Mouse (Mus musculus): ENCODE measurements at regions not wholly inside any gene's neighbourhood (a gene's known extent, or its start where the extent isn't known, plus 50 kb on each side); places are given as distances from the start of the nearest gene placed in this dataset.

DNA sequence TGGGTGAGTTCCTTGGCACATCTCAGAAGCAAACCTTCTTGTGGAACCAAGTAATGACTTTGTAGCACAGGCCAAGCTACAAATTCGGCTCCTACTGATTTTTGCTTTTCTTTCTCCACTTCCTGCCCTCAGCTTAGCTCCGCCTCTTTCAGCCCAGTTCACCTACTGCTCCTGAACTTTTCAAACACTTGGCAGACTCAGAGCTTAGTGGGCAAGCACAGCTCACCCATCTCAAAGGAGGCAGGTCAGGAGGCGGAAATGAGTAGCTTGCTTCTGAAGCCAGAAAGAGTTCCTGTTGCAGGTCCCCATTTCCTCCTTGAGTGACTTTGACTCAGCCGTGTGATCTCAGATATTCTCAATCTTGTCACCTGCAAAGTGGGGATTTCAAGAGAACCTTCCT lies 208.5 kb upstream of the Irx3 start:
- Histone ChIP-seq H3K4me1 (ENCODE audit: control insufficient read depth, insufficient read depth, low read depth, low read length) (no peaks in the 10 kb centered on the region), H3K36me3 (ENCODE audit: control insufficient read depth, insufficient read depth, low read length) (no peaks in the 10 kb centered on the region), H3K27me3 (replicated peaks; ENCODE audit: control insufficient read depth, insufficient read depth, low read length) (no peaks in the 10 kb centered on the region), H3K27ac (ENCODE audit: low read depth, low read length) (no peak overlapping the region), H3K4me3 (ENCODE audit: low read length) (no peak overlapping the region), H3K9me3 (ENCODE audit: control insufficient read depth, low read length) (no peaks in the 10 kb centered on the region), H3K9ac (ENCODE audit: low read depth, low read length) (no peak overlapping the region), H3K4me2 (ENCODE audit: low read length) (no peak overlapping the region)
- no peak for ATAC-seq
- 84% methylated on average over 4 of the region's 4 CpGs for WGBS

GRCm38 (mm10) chr8:92008616-92009610 lies 207.0 kb upstream of the Irx3 start:
- Histone ChIP-seq H3K9me3 (ENCODE audit: control insufficient read depth, low read length) (no peaks in the 10 kb centered on the region), H3K4me2 (ENCODE audit: low read length) (no peak overlapping the region), H3K27ac (ENCODE audit: low read depth, low read length) (no peak overlapping the region), H3K4me3 (ENCODE audit: low read length) (no peak overlapping the region), H3K9ac (ENCODE audit: low read depth, low read length) (no peak overlapping the region), H3K27me3 (replicated peaks; ENCODE audit: control insufficient read depth, insufficient read depth, low read length) (no peaks in the 10 kb centered on the region), H3K4me1 (ENCODE audit: control insufficient read depth, insufficient read depth, low read depth, low read length) (no peaks in the 10 kb centered on the region), H3K36me3 (ENCODE audit: control insufficient read depth, insufficient read depth, low read length) (no peaks in the 10 kb centered on the region)
- 48% methylated on average over 14 of the region's 14 CpGs for WGBS
- ATAC-seq, result no peak

GRCm38 (mm10) chr8:92005091-92005490 lies 203.2 kb upstream of the Irx3 start:
- 93% methylated on average over 2 of the region's 2 CpGs for WGBS
- Histone ChIP-seq H3K36me3 (ENCODE audit: control insufficient read depth, insufficient read depth, low read length) (no peaks in the 10 kb centered on the region), H3K4me2 (ENCODE audit: low read length) (no peak overlapping the region), H3K27ac (ENCODE audit: low read depth, low read length) (no peak overlapping the region), H3K4me3 (ENCODE audit: low read length) (no peak overlapping the region), H3K9me3 (ENCODE audit: control insufficient read depth, low read length) (no peaks in the 10 kb centered on the region), H3K27me3 (replicated peaks; ENCODE audit: control insufficient read depth, insufficient read depth, low read length) (no peaks in the 10 kb centered on the region), H3K4me1 (ENCODE audit: control insufficient read depth, insufficient read depth, low read depth, low read length) (no peaks in the 10 kb centered on the region), H3K9ac (ENCODE audit: low read depth, low read length) (no peak overlapping the region)
- ATAC-seq, result no peak

DNA sequence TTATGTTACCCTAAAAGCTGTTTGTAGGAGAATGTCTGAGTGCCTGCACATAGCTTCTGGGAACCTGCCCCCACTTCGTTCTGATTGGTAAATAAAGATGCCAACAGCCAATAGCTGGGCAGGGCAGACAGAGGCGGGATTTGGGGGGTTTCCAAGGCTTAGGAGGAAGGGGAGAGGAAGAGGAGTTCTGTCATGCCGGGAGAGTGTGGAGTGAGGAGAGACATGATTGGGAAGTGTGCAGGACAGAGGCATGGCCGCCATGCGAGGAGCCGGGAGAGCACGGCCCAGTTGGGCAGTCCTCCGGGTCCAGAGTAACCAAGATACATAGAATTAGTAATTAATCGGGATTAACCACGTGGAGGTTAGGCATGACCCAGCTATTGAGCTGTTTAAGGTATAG lies 202.7 kb upstream of the Irx3 start:
- no peak overlapping the region for H3K27ac ChIP-seq (ENCODE audit: low read depth, low read length)
- H3K27me3 ChIP-seq (replicated peaks; ENCODE audit: control insufficient read depth, insufficient read depth, low read length), result no peaks in the 10 kb centered on the region
- H3K4me1 ChIP-seq (ENCODE audit: control insufficient read depth, insufficient read depth, low read depth, low read length), result no peaks in the 10 kb centered on the region
- no peak for ATAC-seq
- no peaks in the 10 kb centered on the region for H3K36me3 ChIP-seq (ENCODE audit: control insufficient read depth, insufficient read depth, low read length)
- no peak overlapping the region for H3K9ac ChIP-seq (ENCODE audit: low read depth, low read length)
- H3K4me3 ChIP-seq (ENCODE audit: low read length), result no peak overlapping the region
- H3K9me3 ChIP-seq (ENCODE audit: control insufficient read depth, low read length), result no peaks in the 10 kb centered on the region
- 76% methylated on average over 10 of the region's 10 CpGs for WGBS
- H3K4me2 ChIP-seq (ENCODE audit: low read length), result no peak overlapping the region

GRCm38 (mm10) chr8:92000368-92000767 lies 198.5 kb upstream of the Irx3 start:
- H3K4me2 ChIP-seq (ENCODE audit: low read length), result no peak overlapping the region
- H3K4me3 ChIP-seq (ENCODE audit: low read length), result no peak overlapping the region
- no peak overlapping the region for H3K9ac ChIP-seq (ENCODE audit: low read depth, low read length)
- WGBS, result 90% methylated on average over 1 of the region's 1 CpGs
- no peak for ATAC-seq
- no peaks in the 10 kb centered on the region for H3K36me3 ChIP-seq (ENCODE audit: control insufficient read depth, insufficient read depth, low read length)
- H3K27me3 ChIP-seq (replicated peaks; ENCODE audit: control insufficient read depth, insufficient read depth, low read length), result no peaks in the 10 kb centered on the region
- H3K27ac ChIP-seq (ENCODE audit: low read depth, low read length), result no peak overlapping the region
- peaks cover 2% of the 10 kb centered on the region; the same call in 1 of the 2 replicates for H3K9me3 ChIP-seq (ENCODE audit: control insufficient read depth, low read length)
- H3K4me1 ChIP-seq (ENCODE audit: control insufficient read depth, insufficient read depth, low read depth, low read length), result peaks cover 11% of the 10 kb centered on the region

DNA sequence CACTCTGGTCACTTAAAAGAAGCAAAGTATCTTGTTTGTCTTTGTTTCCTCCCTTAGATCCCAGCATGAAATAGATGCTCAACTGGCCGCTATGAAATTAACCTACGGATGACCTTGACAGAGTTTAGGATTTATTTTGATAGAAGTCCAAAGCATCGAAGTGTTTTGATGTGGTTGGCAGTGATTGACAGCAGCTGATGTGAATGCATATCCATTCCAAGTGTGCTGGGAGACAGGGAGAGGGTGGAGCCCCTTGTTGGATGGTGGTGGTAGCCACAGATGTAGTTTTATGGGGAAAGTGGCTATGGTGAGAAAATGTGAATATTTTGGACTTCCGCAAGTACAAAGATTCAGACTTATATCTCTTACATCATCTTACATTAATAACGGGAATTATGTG lies 197.8 kb upstream of the Irx3 start:
- no peak overlapping the region for H3K4me2 ChIP-seq (ENCODE audit: low read length)
- no peaks in the 10 kb centered on the region for H3K27me3 ChIP-seq (replicated peaks; ENCODE audit: control insufficient read depth, insufficient read depth, low read length)
- H3K4me1 ChIP-seq (ENCODE audit: control insufficient read depth, insufficient read depth, low read depth, low read length), result peaks cover 11% of the 10 kb centered on the region
- H3K27ac ChIP-seq (ENCODE audit: low read depth, low read length), result no peak overlapping the region
- H3K36me3 ChIP-seq (ENCODE audit: control insufficient read depth, insufficient read depth, low read length), result no peaks in the 10 kb centered on the region
- H3K9ac ChIP-seq (ENCODE audit: low read depth, low read length), result no peak overlapping the region
- peaks cover 2% of the 10 kb centered on the region; the same call in 1 of the 2 replicates for H3K9me3 ChIP-seq (ENCODE audit: control insufficient read depth, low read length)
- ATAC-seq, result no peak
- WGBS, result 84% methylated on average over 5 of the region's 5 CpGs
- no peak overlapping the region for H3K4me3 ChIP-seq (ENCODE audit: low read length)

DNA sequence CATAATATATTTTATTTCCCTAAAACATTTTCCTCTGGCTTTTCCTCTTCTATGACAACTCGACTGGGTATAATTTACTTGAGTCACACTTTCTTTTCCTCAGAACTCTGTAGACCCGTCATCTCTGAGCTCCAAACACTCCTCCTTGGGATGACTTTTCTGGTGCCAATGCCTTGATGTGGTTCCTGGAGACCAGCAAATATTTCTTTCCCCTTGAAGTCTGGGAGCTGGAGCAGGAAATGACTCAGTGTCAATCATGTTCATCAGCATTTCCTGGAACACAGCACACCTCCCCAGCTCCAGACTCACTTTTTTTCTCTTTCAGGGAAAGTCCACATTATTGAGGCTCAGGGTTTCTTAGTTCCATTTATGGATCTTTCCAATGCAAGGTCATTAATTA lies 197.3 kb upstream of the Irx3 start:
- H3K4me2 ChIP-seq (ENCODE audit: low read length), result no peak overlapping the region
- no peak overlapping the region for H3K9ac ChIP-seq (ENCODE audit: low read depth, low read length)
- ATAC-seq, result no peak
- no peak overlapping the region for H3K4me3 ChIP-seq (ENCODE audit: low read length)
- peaks cover 11% of the 10 kb centered on the region for H3K4me1 ChIP-seq (ENCODE audit: control insufficient read depth, insufficient read depth, low read depth, low read length)
- H3K9me3 ChIP-seq (ENCODE audit: control insufficient read depth, low read length), result peaks cover 2% of the 10 kb centered on the region; the same call in 1 of the 2 replicates
- WGBS, result 94% methylated on average over 2 of the region's 2 CpGs
- peaks cover 2% of the 10 kb centered on the region; the same call in 1 of the 2 replicates for H3K27me3 ChIP-seq (replicated peaks; ENCODE audit: control insufficient read depth, insufficient read depth, low read length)
- no peaks in the 10 kb centered on the region for H3K36me3 ChIP-seq (ENCODE audit: control insufficient read depth, insufficient read depth, low read length)
- no peak overlapping the region for H3K27ac ChIP-seq (ENCODE audit: low read depth, low read length)

GRCm38 (mm10) chr8:91997892-91998189 lies 196.0 kb upstream of the Irx3 start:
- H3K36me3 ChIP-seq (ENCODE audit: control insufficient read depth, insufficient read depth, low read length), result no peaks in the 10 kb centered on the region
- H3K4me2 ChIP-seq (ENCODE audit: low read length), result no peak overlapping the region
- H3K4me3 ChIP-seq (ENCODE audit: low read length), result no peak overlapping the region
- H3K9ac ChIP-seq (ENCODE audit: low read depth, low read length), result no peak overlapping the region
- no peak for ATAC-seq
- H3K27ac ChIP-seq (ENCODE audit: low read depth, low read length), result no peak overlapping the region
- peaks cover 2% of the 10 kb centered on the region; the same call in 1 of the 2 replicates for H3K27me3 ChIP-seq (replicated peaks; ENCODE audit: control insufficient read depth, insufficient read depth, low read length)
- peaks cover 13% of the 10 kb centered on the region for H3K4me1 ChIP-seq (ENCODE audit: control insufficient read depth, insufficient read depth, low read depth, low read length)
- H3K9me3 ChIP-seq (ENCODE audit: control insufficient read depth, low read length), result peaks cover 2% of the 10 kb centered on the region; the same call in 1 of the 2 replicates

DNA sequence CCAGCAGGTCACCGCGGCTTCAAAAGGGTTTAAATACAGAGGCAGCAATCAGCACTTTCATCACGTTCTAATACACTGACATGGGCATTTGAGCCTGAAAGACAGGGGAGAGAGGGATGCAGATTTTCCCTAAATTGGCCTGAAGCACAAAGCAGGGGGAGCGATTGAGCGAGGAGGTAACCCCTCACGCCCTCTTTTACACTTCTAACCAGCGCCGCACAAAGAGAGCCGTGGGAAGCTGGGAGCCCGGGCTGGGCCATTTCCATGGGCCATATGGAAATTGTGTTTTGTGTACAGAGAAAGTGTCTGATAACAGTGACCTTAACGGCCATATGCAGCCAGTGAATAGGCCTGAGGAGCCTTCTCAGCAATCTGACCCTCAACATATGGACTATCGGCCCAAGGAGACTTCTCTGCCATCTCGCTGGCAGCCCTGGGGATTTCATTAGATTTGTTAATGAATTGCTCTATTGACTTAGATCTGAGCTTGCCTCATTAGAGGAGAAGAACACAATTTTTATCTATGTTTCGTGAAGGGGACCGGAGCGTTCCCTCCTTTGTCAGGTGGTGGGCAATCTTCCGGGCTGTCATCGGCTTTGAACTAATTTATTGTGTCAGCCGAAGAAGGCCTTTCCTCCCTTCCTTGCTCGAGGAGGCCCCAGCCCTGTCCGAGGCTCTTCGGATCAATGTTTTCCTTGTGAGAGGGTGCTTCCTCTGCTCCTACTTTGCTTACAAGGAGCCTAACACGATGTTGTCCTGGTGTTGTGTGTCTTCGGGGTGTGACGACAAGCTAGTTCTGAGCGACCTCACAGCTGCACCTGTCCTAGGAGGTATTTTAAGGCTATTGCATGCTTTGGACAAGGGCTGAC lies 195.4 kb upstream of the Irx3 start:
- no peak overlapping the region for H3K4me3 ChIP-seq (ENCODE audit: low read length)
- H3K9me3 ChIP-seq (ENCODE audit: control insufficient read depth, low read length), result peaks cover 2% of the 10 kb centered on the region; the same call in 1 of the 2 replicates
- H3K9ac ChIP-seq (ENCODE audit: low read depth, low read length), result no peak overlapping the region
- peaks cover 13% of the 10 kb centered on the region for H3K4me1 ChIP-seq (ENCODE audit: control insufficient read depth, insufficient read depth, low read depth, low read length)
- no peak overlapping the region for H3K27ac ChIP-seq (ENCODE audit: low read depth, low read length)
- H3K4me2 ChIP-seq (ENCODE audit: low read length), result no peak overlapping the region
- no peak for ATAC-seq
- peaks cover 2% of the 10 kb centered on the region; the same call in 1 of the 2 replicates for H3K27me3 ChIP-seq (replicated peaks; ENCODE audit: control insufficient read depth, insufficient read depth, low read length)
- no peaks in the 10 kb centered on the region for H3K36me3 ChIP-seq (ENCODE audit: control insufficient read depth, insufficient read depth, low read length)
- WGBS, result 24% methylated on average over 26 of the region's 26 CpGs

Measured in hindbrain, embryonic 16.5 days (tissue).